Mouse (Mus musculus): ENCODE measurements around the gene Olfr131. TPM values are rescaled to one million over a fixed set of nuclear protein-coding genes. Genes with fewer than 3 reads are reported as not detected.
"Not testable (repeated sequence)": the region's sequence is repeated elsewhere in the genome, so short reads cannot be mapped to it uniquely, and the experiment has no call there.

Gene Olfr131
- not detected in 2 replicates for polyA plus RNA-seq (2014; fragmentation: Nextera tagmentation; extraction: Ambion mirVana)

DNA sequence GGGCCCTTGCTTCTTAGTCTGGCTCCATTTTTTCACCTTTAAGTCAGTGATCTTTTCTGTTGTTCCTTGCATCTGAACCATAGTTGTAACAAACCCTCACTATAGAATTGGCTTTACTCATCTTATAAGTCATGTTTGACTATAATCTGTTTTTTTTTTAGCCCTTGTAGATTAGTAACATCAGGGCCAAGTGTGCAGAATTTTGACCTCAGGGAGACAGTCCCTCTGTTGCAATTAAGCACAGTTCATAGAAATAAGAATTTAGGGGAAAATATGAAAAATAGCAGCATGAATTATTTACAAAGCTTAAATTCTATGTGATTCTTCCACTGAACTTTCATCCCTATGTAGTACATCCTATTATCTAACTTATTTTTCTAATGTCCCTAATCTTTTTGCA lies at the start of gene Olfr131:
Gene Olfr131 (minus strand): TSS at position 101 of the 400 bp plus-strand sequence.
- Histone ChIP-seq H3K9me3 (ENCODE audit: control insufficient read depth, low read length) (no peaks in the 10 kb centered on the region), H3K9ac (ENCODE audit: low read length) (no peak within 1 kb of the TSS), H3K36me3 (ENCODE audit: control insufficient read depth, insufficient read depth, low read length) (no peaks in the 10 kb centered on the region), H3K27me3 (ENCODE audit: control insufficient read depth, insufficient read depth, low read length) (no peaks in the 10 kb centered on the region), H3K4me2 (no peak within 1 kb of the TSS), H3K27ac (ENCODE audit: low read depth, low read length) (no peak within 1 kb of the TSS), H3K4me3 (ENCODE audit: low read depth, low read length) (no peak within 1 kb of the TSS), H3K4me1 (ENCODE audit: control insufficient read depth, insufficient read depth, low read length) (no peaks in the 10 kb centered on the region)
- DNase-seq (ENCODE audit: low spot score, missing footprints) (no peak), ATAC-seq (ENCODE audit: low FRiP score) (no peak)

DNA sequence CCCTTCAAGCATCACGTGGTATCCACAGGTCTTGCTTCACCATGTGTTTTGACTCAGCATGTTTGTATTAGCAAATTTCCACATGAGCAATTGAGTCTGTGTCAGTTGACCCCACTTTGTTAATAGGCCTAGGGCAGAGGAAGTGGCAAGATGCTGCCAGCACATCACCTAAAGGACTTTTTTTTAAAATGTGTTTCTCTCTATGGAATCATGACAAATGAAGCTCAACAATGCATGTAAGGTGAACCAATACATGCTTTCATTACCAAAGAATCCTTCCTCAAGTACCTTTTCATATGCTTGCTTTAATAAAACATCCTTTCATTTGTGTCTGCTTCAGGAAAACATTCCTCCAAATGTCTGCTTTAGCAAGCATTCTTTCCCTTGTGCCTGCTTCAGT lies 45.9 kb upstream of the Olfr131 start, which contains the start of gene Olfr132:
Gene Olfr132 (minus strand): TSS at position 101 of the 400 bp plus-strand sequence.
- H3K27ac ChIP-seq (ENCODE audit: low read depth, low read length) = no peak within 1 kb of the TSS
- no peaks in the 10 kb centered on the region for H3K9me3 ChIP-seq (ENCODE audit: control insufficient read depth, low read length)
- no peak within 1 kb of the TSS for H3K4me2 ChIP-seq
- ATAC-seq (ENCODE audit: low FRiP score) = no peak
- H3K4me1 ChIP-seq (ENCODE audit: control insufficient read depth, insufficient read depth, low read length) = no peaks in the 10 kb centered on the region
- H3K27me3 ChIP-seq (ENCODE audit: control insufficient read depth, insufficient read depth, low read length) = no peaks in the 10 kb centered on the region
- H3K9ac ChIP-seq (ENCODE audit: low read length) = no peak within 1 kb of the TSS
- no peak within 1 kb of the TSS for H3K4me3 ChIP-seq (ENCODE audit: low read depth, low read length)
- no peak for DNase-seq (ENCODE audit: low spot score, missing footprints)
- 83% methylated on average over 1 of the region's 1 CpGs for WGBS
- H3K36me3 ChIP-seq (ENCODE audit: control insufficient read depth, insufficient read depth, low read length) = no peaks in the 10 kb centered on the region

DNA sequence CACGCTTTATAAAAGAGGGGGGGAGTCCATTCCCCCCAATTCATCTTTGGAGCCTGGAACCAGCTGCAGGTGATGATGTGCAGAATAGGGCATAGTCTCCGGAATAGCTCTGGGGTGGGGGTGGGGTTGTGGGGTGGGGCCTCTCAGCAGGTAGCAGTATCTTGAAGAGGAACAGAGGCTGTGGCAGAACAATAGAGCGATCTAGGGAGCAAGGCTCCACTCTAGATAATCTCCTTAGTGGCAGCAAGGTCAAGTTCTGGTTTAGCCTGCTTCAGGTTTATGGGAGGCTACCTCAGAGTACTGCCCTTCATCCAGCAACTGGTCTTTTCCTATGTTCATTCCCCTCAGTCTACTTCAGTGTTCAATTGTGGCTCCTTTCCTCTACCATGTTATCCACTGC lies 36.9 kb upstream of the Olfr131 start:
- 51% methylated on average over 3 of the region's 3 CpGs for WGBS
- H3K4me3 ChIP-seq (ENCODE audit: low read depth, low read length); DNase-seq (ENCODE audit: low spot score, missing footprints): not testable (repeated sequence)

DNA sequence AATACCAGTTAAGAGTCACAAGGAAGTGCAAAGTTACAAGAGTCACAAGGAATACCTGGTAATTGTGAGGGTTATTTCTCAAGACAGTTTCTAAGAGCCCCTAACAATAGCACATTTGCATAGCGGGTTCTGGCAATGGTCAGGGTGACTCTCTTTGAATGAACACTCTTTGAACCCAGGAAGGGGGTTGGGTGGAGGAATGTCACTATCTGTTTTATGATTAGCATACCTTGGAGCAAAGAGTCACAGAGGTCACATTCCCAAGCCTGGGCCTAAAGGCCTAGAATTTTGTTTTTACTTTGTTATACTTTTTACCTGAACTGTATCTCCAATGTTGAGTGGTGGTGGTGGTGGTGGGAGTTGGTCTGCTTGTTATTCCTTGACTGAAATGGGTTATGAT lies 35.7 kb upstream of the Olfr131 start:
- not testable (repeated sequence) for DNase-seq (ENCODE audit: low spot score, missing footprints); H3K4me1 ChIP-seq (ENCODE audit: control insufficient read depth, insufficient read depth, low read length); H3K4me3 ChIP-seq (ENCODE audit: low read depth, low read length); H3K9me3 ChIP-seq (ENCODE audit: control insufficient read depth, low read length); H3K9ac ChIP-seq (ENCODE audit: low read length); H3K4me2 ChIP-seq; ATAC-seq (ENCODE audit: low FRiP score); H3K27me3 ChIP-seq (ENCODE audit: control insufficient read depth, insufficient read depth, low read length); H3K27ac ChIP-seq (ENCODE audit: low read depth, low read length); H3K36me3 ChIP-seq (ENCODE audit: control insufficient read depth, insufficient read depth, low read length)
- WGBS = 89% methylated on average over 1 of the region's 1 CpGs

More for the DNA sequence above, 36.9 kb upstream of the Olfr131 start:
- not testable (repeated sequence) for H3K36me3 ChIP-seq (ENCODE audit: control insufficient read depth, insufficient read depth, low read length); H3K9me3 ChIP-seq (ENCODE audit: control insufficient read depth, low read length); H3K27ac ChIP-seq (ENCODE audit: low read depth, low read length); H3K27me3 ChIP-seq (ENCODE audit: control insufficient read depth, insufficient read depth, low read length); ATAC-seq (ENCODE audit: low FRiP score); H3K4me2 ChIP-seq; H3K4me1 ChIP-seq (ENCODE audit: control insufficient read depth, insufficient read depth, low read length); H3K9ac ChIP-seq (ENCODE audit: low read length)

DNA sequence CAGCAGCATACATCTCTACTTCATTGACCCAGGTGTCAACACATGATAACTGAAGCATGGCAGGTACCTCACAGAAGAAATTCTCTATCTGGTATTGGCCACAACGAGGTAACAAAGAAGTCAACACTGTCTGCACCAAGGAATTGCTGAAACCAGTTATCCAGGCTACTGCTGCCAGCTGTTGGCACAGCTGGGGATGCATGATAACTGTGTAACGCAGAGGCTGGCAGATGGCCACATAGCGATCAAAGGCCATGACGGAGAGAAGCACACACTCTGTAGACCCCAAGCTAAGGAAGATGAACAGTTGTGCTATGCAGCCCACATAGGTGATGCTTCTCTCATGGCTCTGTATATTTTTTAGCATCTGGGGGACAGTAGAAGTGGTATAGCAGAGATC lies 6.1 kb downstream of the Olfr131 start:
- H3K4me2 ChIP-seq = no peak overlapping the region
- DNase-seq (ENCODE audit: low spot score, missing footprints) (no peak), ATAC-seq (ENCODE audit: low FRiP score) (no peak)
- no peaks in the 10 kb centered on the region for H3K4me1 ChIP-seq (ENCODE audit: control insufficient read depth, insufficient read depth, low read length)
- 94% methylated on average over 4 of the region's 4 CpGs for WGBS
- no peak overlapping the region for H3K9ac ChIP-seq (ENCODE audit: low read length)
- no peaks in the 10 kb centered on the region for H3K36me3 ChIP-seq (ENCODE audit: control insufficient read depth, insufficient read depth, low read length)
- no peak overlapping the region for H3K4me3 ChIP-seq (ENCODE audit: low read depth, low read length)
- H3K27ac ChIP-seq (ENCODE audit: low read depth, low read length) = no peak overlapping the region
- H3K27me3 ChIP-seq (ENCODE audit: control insufficient read depth, insufficient read depth, low read length) = no peaks in the 10 kb centered on the region
- H3K9me3 ChIP-seq (ENCODE audit: control insufficient read depth, low read length) = no peaks in the 10 kb centered on the region

DNA sequence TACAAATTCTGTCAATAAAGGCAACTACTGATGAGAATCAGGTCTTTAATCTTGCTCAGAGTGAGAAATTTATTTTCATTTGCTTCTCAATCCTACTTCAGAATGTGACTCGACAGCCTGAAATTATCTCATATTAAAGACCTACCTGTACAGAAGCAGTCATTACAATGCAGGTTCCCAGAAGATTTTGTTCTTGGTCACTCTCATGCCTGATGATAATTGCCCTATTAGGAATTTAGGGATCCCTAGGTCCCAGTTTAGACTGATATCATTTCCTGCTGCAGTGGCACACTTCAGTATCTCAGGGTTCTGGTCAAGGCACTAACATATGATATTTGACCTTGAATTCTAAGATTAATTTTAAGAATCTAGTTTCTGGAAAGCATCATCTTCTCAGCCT lies 24.9 kb downstream of the Olfr131 start, which contains the start of gene Olfr130:
Gene Olfr130 (plus strand): TSS at position 301 of the 400 bp plus-strand sequence.
- no peak within 1 kb of the TSS for H3K9ac ChIP-seq (ENCODE audit: low read length)
- no peaks in the 10 kb centered on the region for H3K4me1 ChIP-seq (ENCODE audit: control insufficient read depth, insufficient read depth, low read length)
- no peak for DNase-seq (ENCODE audit: low spot score, missing footprints)
- H3K4me3 ChIP-seq (ENCODE audit: low read depth, low read length) = no peak within 1 kb of the TSS
- ATAC-seq (ENCODE audit: low FRiP score) = no peak
- no peaks in the 10 kb centered on the region for H3K9me3 ChIP-seq (ENCODE audit: control insufficient read depth, low read length)
- H3K27ac ChIP-seq (ENCODE audit: low read depth, low read length) = no peak within 1 kb of the TSS
- H3K4me2 ChIP-seq = no peak within 1 kb of the TSS
- H3K36me3 ChIP-seq (ENCODE audit: control insufficient read depth, insufficient read depth, low read length) = no peaks in the 10 kb centered on the region
- H3K27me3 ChIP-seq (ENCODE audit: control insufficient read depth, insufficient read depth, low read length) = no peaks in the 10 kb centered on the region
- 92% methylated on average over 1 of the region's 1 CpGs for WGBS

DNA sequence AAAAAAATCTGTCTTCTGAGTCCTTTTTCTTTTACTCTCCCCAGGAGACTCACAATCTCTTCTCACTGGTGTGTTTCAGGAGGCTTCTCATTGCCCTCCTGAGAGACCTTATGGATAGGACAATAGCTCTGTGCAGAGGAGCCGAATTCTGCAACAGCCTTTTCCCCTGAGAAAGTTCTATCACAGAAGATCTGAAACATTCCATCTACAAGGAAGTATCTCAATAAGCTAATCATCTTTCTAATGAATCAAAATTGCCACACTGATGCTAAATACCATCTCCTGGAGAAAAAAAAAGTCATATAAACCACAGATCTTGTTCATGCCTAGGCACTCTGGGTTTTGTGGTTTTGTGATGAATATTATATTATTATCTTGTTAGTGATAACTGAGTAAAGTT lies 28.5 kb downstream of the Olfr131 start, which contains the start of gene Olfr129:
Gene Olfr129 (minus strand): TSS at position 101 of the 400 bp plus-strand sequence.
- Histone ChIP-seq H3K4me3 (ENCODE audit: low read depth, low read length) (no peak within 1 kb of the TSS), H3K9ac (ENCODE audit: low read length) (no peak within 1 kb of the TSS), H3K27ac (ENCODE audit: low read depth, low read length) (no peak within 1 kb of the TSS), H3K36me3 (ENCODE audit: control insufficient read depth, insufficient read depth, low read length) (no peaks in the 10 kb centered on the region), H3K4me1 (ENCODE audit: control insufficient read depth, insufficient read depth, low read length) (no peaks in the 10 kb centered on the region), H3K27me3 (ENCODE audit: control insufficient read depth, insufficient read depth, low read length) (no peaks in the 10 kb centered on the region), H3K4me2 (no peak within 1 kb of the TSS), H3K9me3 (ENCODE audit: control insufficient read depth, low read length) (no peaks in the 10 kb centered on the region)
- 69% methylated on average over 1 of the region's 1 CpGs for WGBS
- ATAC-seq (ENCODE audit: low FRiP score) (no peak), DNase-seq (ENCODE audit: low spot score, missing footprints) (no peak)

Other genes with a start within 250 kb of the Olfr131 start
- gene Olfr126, start 241.2 kb downstream of the Olfr131 start, polyA plus RNA-seq (2014; fragmentation: Nextera tagmentation; extraction: Ambion mirVana) = not detected in 2 replicates
- gene Olfr127, start 188.3 kb downstream of the Olfr131 start, polyA plus RNA-seq (2014; fragmentation: Nextera tagmentation; extraction: Ambion mirVana) = not detected in 2 replicates
- not detected in 2 replicates for gene Olfr128, start 168.1 kb downstream of the Olfr131 start, polyA plus RNA-seq (2014; fragmentation: Nextera tagmentation; extraction: Ambion mirVana)
- gene Olfr761, start 135.6 kb downstream of the Olfr131 start, polyA plus RNA-seq (2014; fragmentation: Nextera tagmentation; extraction: Ambion mirVana) = not detected in 2 replicates
- gene Olfr129, start 28.6 kb downstream of the Olfr131 start, polyA plus RNA-seq (2014; fragmentation: Nextera tagmentation; extraction: Ambion mirVana) = 0.03 TPM in 1 of 2 replicates, not detected in the other
- gene Olfr130, start 24.8 kb downstream of the Olfr131 start, polyA plus RNA-seq (2014; fragmentation: Nextera tagmentation; extraction: Ambion mirVana) = not detected in 2 replicates
- gene Olfr132, start 45.8 kb upstream of the Olfr131 start, polyA plus RNA-seq (2014; fragmentation: Nextera tagmentation; extraction: Ambion mirVana) = not detected in 2 replicates
- gene Olfr133, start 56.6 kb upstream of the Olfr131 start, polyA plus RNA-seq (2014; fragmentation: Nextera tagmentation; extraction: Ambion mirVana) = not detected in 2 replicates
- not detected in 2 replicates for gene Olfr134, start 82.7 kb upstream of the Olfr131 start, polyA plus RNA-seq (2014; fragmentation: Nextera tagmentation; extraction: Ambion mirVana)
- gene Olfr135, start 115.6 kb upstream of the Olfr131 start, polyA plus RNA-seq (2014; fragmentation: Nextera tagmentation; extraction: Ambion mirVana) = not detected in 2 replicates
- not detected in 2 replicates for gene Olfr138, start 172.3 kb upstream of the Olfr131 start, polyA plus RNA-seq (2014; fragmentation: Nextera tagmentation; extraction: Ambion mirVana)
- not detected in 2 replicates for gene Olfr137, start 218.9 kb upstream of the Olfr131 start, polyA plus RNA-seq (2014; fragmentation: Nextera tagmentation; extraction: Ambion mirVana)
- not detected in 2 replicates for gene Olfr136, start 241.1 kb upstream of the Olfr131 start, polyA plus RNA-seq (2014; fragmentation: Nextera tagmentation; extraction: Ambion mirVana)